Mouse (Mus musculus) lung, embryonic 16.5 days (tissue): ENCODE data around the gene Trpc5os. TPM values are rescaled to one million over a fixed set of nuclear protein-coding genes. Genes with fewer than 3 reads are reported as not detected.

Experiments
- polyA plus RNA-seq: library from polyadenylated mRNA; unstranded; fragments of >200 nt; fragmentation: Nextera tagmentation; extraction: Ambion mirVana; gene quantifications from 2 replicates; pipeline ENCODE4 v1.2.1, GENCODE M21; 2015

Trpc5os gene
- polyA plus RNA-seq, 1 experiment from 2014 or later = 0.05 TPM

Other genes starting within 250 kb of the Trpc5os start
- 19.3 and 21.3 TPM in 2 replicates for gene Alg13, start 138.8 kb upstream of the Trpc5os start, polyA plus RNA-seq
- gene Trpc5, start 231.6 kb downstream of the Trpc5os start, polyA plus RNA-seq = 0.08 TPM in 1 of 2 replicates, not detected in the other
- gene Rtl4, start 232.3 kb downstream of the Trpc5os start, polyA plus RNA-seq = 0.11 and 0.14 TPM in 2 replicates